Mouse (Mus musculus): ENCODE results near the gene Map7d1.

- TF ChIP-seq CTCF (IDR thresholded peaks at IDR 0.05; ENCODE audit: borderline replicate concordance, insufficient read depth, low read depth, low read length) (no peak), POLR2A (IDR thresholded peaks at IDR 0.05; ENCODE audit: borderline replicate concordance, insufficient read depth, low read length) (no peak)
Measured at GRCm38 (mm10) chr4:126255113-126256001, 786 bp downstream of the Map7d1 start.

Measured in cerebellum, adult 2 months (tissue).